Mouse (Mus musculus): ENCODE data around the gene Vav2. TPM values are rescaled to one million over a fixed set of nuclear protein-coding genes. Genes with fewer than 3 reads are reported as not detected.

The Vav2 gene
- polyA plus RNA-seq, 1 experiment from 2014 or later: 7.1 TPM

GRCm38 (mm10) chr2:27330446-27330845, 96.4 kb downstream of the Vav2 start:
- H3K27me3 ChIP-seq (ENCODE audit: insufficient read depth, low read length): no peaks in the 10 kb centered on the region
- H3K4me2 ChIP-seq (replicated peaks; ENCODE audit: low read depth, low read length): no peak overlapping the region
- H3K9ac ChIP-seq (replicated peaks; ENCODE audit: low read length): no peak overlapping the region
- no peak for ATAC-seq (ENCODE audit: low FRiP score, low TSS enrichment)
- peaks cover 31% of the 10 kb centered on the region for H3K4me1 ChIP-seq (ENCODE audit: insufficient read depth, low read length)
- 69% methylated on average over 8 of the region's 8 CpGs for WGBS
- no peaks in the 10 kb centered on the region for H3K9me3 ChIP-seq (ENCODE audit: low read length)
- no peaks in the 10 kb centered on the region for H3K36me3 ChIP-seq (ENCODE audit: insufficient read depth, low read length)
- H3K4me3 ChIP-seq (ENCODE audit: low read length): no peak overlapping the region
- H3K27ac ChIP-seq (ENCODE audit: low read length): no peak overlapping the region

DNA sequence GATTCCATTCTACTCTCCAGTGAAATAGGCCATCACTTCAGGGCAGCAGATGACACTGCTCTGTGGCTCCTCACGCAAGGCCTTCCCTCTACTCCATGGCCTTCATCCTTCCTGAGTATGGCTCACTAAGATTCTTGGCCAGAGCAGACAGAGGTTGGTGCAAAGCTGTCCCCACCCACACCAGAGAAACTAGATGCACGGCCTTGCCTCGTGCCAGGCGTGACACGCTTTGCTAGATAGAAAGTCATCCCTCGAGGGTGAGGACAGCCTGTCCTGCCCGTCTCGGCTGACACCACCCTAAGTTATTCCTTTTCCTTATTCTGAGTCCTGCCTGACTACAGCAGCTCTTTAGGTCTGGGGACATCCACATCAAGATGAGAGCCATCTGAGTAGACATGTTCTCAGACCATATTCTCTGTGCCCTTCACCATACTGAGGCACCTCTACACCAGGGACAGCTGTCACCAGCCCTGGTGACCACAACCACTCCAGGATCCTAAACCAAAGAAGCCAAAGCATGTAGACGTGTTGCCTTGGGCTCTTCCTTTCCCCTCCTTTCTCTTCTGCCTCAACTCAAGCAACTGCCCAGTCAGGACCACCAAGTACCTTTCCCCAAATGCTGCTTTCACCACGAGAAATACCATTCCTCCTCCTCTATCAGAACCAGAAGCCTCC, 97.3 kb downstream of the Vav2 start:
- Histone ChIP-seq H3K27ac (ENCODE audit: low read length) (no peak overlapping the region), H3K27me3 (ENCODE audit: insufficient read depth, low read length) (no peaks in the 10 kb centered on the region), H3K9me3 (ENCODE audit: low read length) (no peaks in the 10 kb centered on the region), H3K9ac (replicated peaks; ENCODE audit: low read length) (no peak overlapping the region), H3K36me3 (ENCODE audit: insufficient read depth, low read length) (no peaks in the 10 kb centered on the region), H3K4me3 (ENCODE audit: low read length) (no peak overlapping the region), H3K4me2 (replicated peaks; ENCODE audit: low read depth, low read length) (no peak overlapping the region), H3K4me1 (ENCODE audit: insufficient read depth, low read length) (peaks cover 29% of the 10 kb centered on the region)
- 90% methylated on average over 10 of the region's 10 CpGs for WGBS
- no peak for ATAC-seq (ENCODE audit: low FRiP score, low TSS enrichment)

- Histone ChIP-seq H3K36me3 (ENCODE audit: insufficient read depth, low read length) (no peaks in the 10 kb centered on the region), H3K4me3 (ENCODE audit: low read length) (no peak overlapping the region), H3K4me1 (ENCODE audit: insufficient read depth, low read length) (peaks cover 38% of the 10 kb centered on the region), H3K9ac (replicated peaks; ENCODE audit: low read length) (0 out of 2 replicates have a peak overlapping the region, but pooled peaks have one; percentile 31), H3K27me3 (ENCODE audit: insufficient read depth, low read length) (no peaks in the 10 kb centered on the region), H3K9me3 (ENCODE audit: low read length) (no peaks in the 10 kb centered on the region), H3K4me2 (replicated peaks; ENCODE audit: low read depth, low read length) (no peak overlapping the region), H3K27ac (ENCODE audit: low read length) (peak overlapping the region; percentile 57)
- ATAC-seq (ENCODE audit: low FRiP score, low TSS enrichment): no peak
These were observed 98.2 kb downstream of the Vav2 start for GRCm38 (mm10) chr2:27328613-27329041.

GRCm38 (mm10) chr2:27327886-27328285, 98.9 kb downstream of the Vav2 start:
- peaks cover 43% of the 10 kb centered on the region for H3K4me1 ChIP-seq (ENCODE audit: insufficient read depth, low read length)
- no peaks in the 10 kb centered on the region for H3K9me3 ChIP-seq (ENCODE audit: low read length)
- no peak overlapping the region for H3K4me2 ChIP-seq (replicated peaks; ENCODE audit: low read depth, low read length)
- no peaks in the 10 kb centered on the region for H3K27me3 ChIP-seq (ENCODE audit: insufficient read depth, low read length)
- ATAC-seq (ENCODE audit: low FRiP score, low TSS enrichment): no peak
- H3K36me3 ChIP-seq (ENCODE audit: insufficient read depth, low read length): no peaks in the 10 kb centered on the region
- peak overlapping the region; percentile 57 for H3K27ac ChIP-seq (ENCODE audit: low read length)
- H3K9ac ChIP-seq (replicated peaks; ENCODE audit: low read length): no peak overlapping the region
- no peak overlapping the region for H3K4me3 ChIP-seq (ENCODE audit: low read length)
- 69% methylated on average over 4 of the region's 4 CpGs for WGBS

DNA sequence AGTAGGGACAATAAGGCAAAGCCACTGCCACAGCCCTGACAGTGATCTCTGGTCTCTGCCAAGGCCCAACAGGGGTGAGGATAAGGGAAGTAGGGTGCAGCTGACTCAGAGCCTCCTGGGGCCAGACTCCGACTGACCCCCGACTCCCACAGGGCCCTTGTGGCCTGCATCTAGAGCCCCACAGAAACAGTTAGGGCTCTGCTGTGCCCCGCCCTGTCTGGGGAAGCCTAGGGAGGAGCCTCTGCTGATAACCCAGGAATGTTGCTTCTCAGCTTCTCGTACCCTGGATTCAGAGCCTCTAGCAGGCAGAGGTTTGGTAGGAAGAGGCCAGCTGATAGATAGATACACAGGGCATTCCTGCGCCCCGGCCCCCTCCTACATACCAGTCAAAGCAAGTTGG, 99.8 kb downstream of the Vav2 start:
- no peak overlapping the region for H3K4me2 ChIP-seq (replicated peaks; ENCODE audit: low read depth, low read length)
- H3K4me1 ChIP-seq (ENCODE audit: insufficient read depth, low read length): peaks cover 43% of the 10 kb centered on the region
- H3K27ac ChIP-seq (ENCODE audit: low read length): no peak overlapping the region; the same call in 1 of the 2 replicates
- H3K9me3 ChIP-seq (ENCODE audit: low read length): no peaks in the 10 kb centered on the region
- H3K36me3 ChIP-seq (ENCODE audit: insufficient read depth, low read length): no peaks in the 10 kb centered on the region
- no peaks in the 10 kb centered on the region for H3K27me3 ChIP-seq (ENCODE audit: insufficient read depth, low read length)
- WGBS: 73% methylated on average over 6 of the region's 6 CpGs
- H3K4me3 ChIP-seq (ENCODE audit: low read length): no peak overlapping the region
- H3K9ac ChIP-seq (replicated peaks; ENCODE audit: low read length): no peak overlapping the region
- no peak; the same call in 1 of the 2 replicates for ATAC-seq (ENCODE audit: low FRiP score, low TSS enrichment)

GRCm38 (mm10) chr2:27326357-27326756, 100.5 kb downstream of the Vav2 start:
- H3K9me3 ChIP-seq (ENCODE audit: low read length): no peaks in the 10 kb centered on the region
- H3K4me1 ChIP-seq (ENCODE audit: insufficient read depth, low read length): peaks cover 47% of the 10 kb centered on the region
- WGBS: 73% methylated on average over 7 of the region's 7 CpGs
- H3K27me3 ChIP-seq (ENCODE audit: insufficient read depth, low read length): no peaks in the 10 kb centered on the region
- no peak overlapping the region for H3K4me2 ChIP-seq (replicated peaks; ENCODE audit: low read depth, low read length)
- ATAC-seq (ENCODE audit: low FRiP score, low TSS enrichment): no peak
- H3K9ac ChIP-seq (replicated peaks; ENCODE audit: low read length): no peak overlapping the region
- H3K27ac ChIP-seq (ENCODE audit: low read length): no peak overlapping the region
- H3K4me3 ChIP-seq (ENCODE audit: low read length): no peak overlapping the region
- no peaks in the 10 kb centered on the region for H3K36me3 ChIP-seq (ENCODE audit: insufficient read depth, low read length)

DNA sequence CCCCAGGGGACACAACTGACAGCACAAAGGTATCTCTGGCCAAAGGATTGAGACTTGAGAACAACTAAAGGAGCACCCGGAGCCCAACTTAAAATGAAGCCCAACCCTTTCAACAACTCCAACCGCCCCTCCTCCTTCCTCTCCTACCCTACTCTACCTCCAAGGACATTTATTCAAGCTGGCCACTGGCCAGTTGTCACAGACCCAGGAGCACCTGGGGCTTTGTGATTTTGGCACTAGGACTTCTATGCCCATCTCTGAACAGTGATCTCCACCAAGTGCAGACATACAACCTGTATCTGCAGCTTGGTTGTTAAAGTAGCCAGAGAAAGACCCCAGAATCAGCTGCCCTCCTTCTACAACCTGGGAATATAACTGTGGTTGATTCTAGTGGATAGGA, 102.1 kb downstream of the Vav2 start:
- H3K36me3 ChIP-seq (ENCODE audit: insufficient read depth, low read length): no peaks in the 10 kb centered on the region
- H3K9ac ChIP-seq (replicated peaks; ENCODE audit: low read length): no peak overlapping the region

GRCm38 (mm10) chr2:27321431-27321875, 105.4 kb downstream of the Vav2 start:
- Histone ChIP-seq H3K27ac (ENCODE audit: low read length) (no peak overlapping the region), H3K27me3 (ENCODE audit: insufficient read depth, low read length) (no peaks in the 10 kb centered on the region), H3K9ac (replicated peaks; ENCODE audit: low read length) (no peak overlapping the region), H3K4me1 (ENCODE audit: insufficient read depth, low read length) (peaks cover 53% of the 10 kb centered on the region), H3K9me3 (ENCODE audit: low read length) (no peaks in the 10 kb centered on the region), H3K4me3 (ENCODE audit: low read length) (no peak overlapping the region), H3K4me2 (replicated peaks; ENCODE audit: low read depth, low read length) (no peak overlapping the region), H3K36me3 (ENCODE audit: insufficient read depth, low read length) (no peaks in the 10 kb centered on the region)
- ATAC-seq (ENCODE audit: low FRiP score, low TSS enrichment): no peak
- 17% methylated on average over 6 of the region's 6 CpGs for WGBS

More for the DNA sequence above, 102.1 kb downstream of the Vav2 start:
- Histone ChIP-seq H3K4me3 (ENCODE audit: low read length) (no peak overlapping the region), H3K4me2 (replicated peaks; ENCODE audit: low read depth, low read length) (no peak overlapping the region), H3K4me1 (ENCODE audit: insufficient read depth, low read length) (peaks cover 56% of the 10 kb centered on the region), H3K27me3 (ENCODE audit: insufficient read depth, low read length) (no peaks in the 10 kb centered on the region), H3K27ac (ENCODE audit: low read length) (no peak overlapping the region), H3K9me3 (ENCODE audit: low read length) (no peaks in the 10 kb centered on the region)
- ATAC-seq (ENCODE audit: low FRiP score, low TSS enrichment): no peak
- 26% methylated on average over 2 of the region's 2 CpGs for WGBS

GRCm38 (mm10) chr2:27320820-27321219, 106.0 kb downstream of the Vav2 start:
- WGBS: 68% methylated on average over 8 of the region's 8 CpGs
- Histone ChIP-seq H3K27ac (ENCODE audit: low read length) (no peak overlapping the region), H3K4me2 (replicated peaks; ENCODE audit: low read depth, low read length) (no peak overlapping the region), H3K27me3 (ENCODE audit: insufficient read depth, low read length) (no peaks in the 10 kb centered on the region), H3K9me3 (ENCODE audit: low read length) (no peaks in the 10 kb centered on the region), H3K9ac (replicated peaks; ENCODE audit: low read length) (no peak overlapping the region), H3K4me1 (ENCODE audit: insufficient read depth, low read length) (peaks cover 56% of the 10 kb centered on the region), H3K36me3 (ENCODE audit: insufficient read depth, low read length) (no peaks in the 10 kb centered on the region), H3K4me3 (ENCODE audit: low read length) (no peak overlapping the region)
- ATAC-seq (ENCODE audit: low FRiP score, low TSS enrichment): no peak

GRCm38 (mm10) chr2:27318606-27319005, 108.2 kb downstream of the Vav2 start:
- Histone ChIP-seq H3K9me3 (ENCODE audit: low read length) (no peaks in the 10 kb centered on the region), H3K4me3 (ENCODE audit: low read length) (no peak overlapping the region), H3K4me2 (replicated peaks; ENCODE audit: low read depth, low read length) (no peak overlapping the region), H3K4me1 (ENCODE audit: insufficient read depth, low read length) (peaks cover 45% of the 10 kb centered on the region), H3K9ac (replicated peaks; ENCODE audit: low read length) (no peak overlapping the region), H3K36me3 (ENCODE audit: insufficient read depth, low read length) (no peaks in the 10 kb centered on the region), H3K27me3 (ENCODE audit: insufficient read depth, low read length) (no peaks in the 10 kb centered on the region), H3K27ac (ENCODE audit: low read length) (peak overlapping the region; percentile 79)
- 24% methylated on average over 4 of the region's 4 CpGs for WGBS
- peak; percentile 94 for ATAC-seq (ENCODE audit: low FRiP score, low TSS enrichment)

Measured in kidney, embryonic 16.5 days (tissue).